Mouse (Mus musculus) granulocyte monocyte progenitor cell, adult 5-6 weeks (primary cell): ENCODE results near the gene Nsrp1. TPM values are rescaled to one million over a fixed set of nuclear protein-coding genes. Genes with fewer than 3 reads are reported as not detected.

ENCODE experiments used
- ATAC-seq: replicated peaks from 2 replicates; pipeline ENCODE4 v1.8.0; 2016; ENCODE audit warnings: mild to moderate bottlenecking, moderate TSS enrichment, inconsistent platforms; ENCODE audit not compliant: poor library complexity, severe bottlenecking
- total RNA-seq, 2 experiments: library from RNA; stranded (forward) in 1 of 2; stranded (reverse) in 1 of 2; fragments of 200-712, 200-1000 nt in 1 of 2; fragments of >200 nt in 1 of 2; fragmentation: Nextera tagmentation in 1 of 2; gene quantifications; 2 replicates each; pipeline ENCODE4 v1.2.3; 2014 to 2017

The Nsrp1 gene
- total RNA-seq, 2 experiments from 2014 or later, result 18.2 to 22.8 TPM

DNA sequence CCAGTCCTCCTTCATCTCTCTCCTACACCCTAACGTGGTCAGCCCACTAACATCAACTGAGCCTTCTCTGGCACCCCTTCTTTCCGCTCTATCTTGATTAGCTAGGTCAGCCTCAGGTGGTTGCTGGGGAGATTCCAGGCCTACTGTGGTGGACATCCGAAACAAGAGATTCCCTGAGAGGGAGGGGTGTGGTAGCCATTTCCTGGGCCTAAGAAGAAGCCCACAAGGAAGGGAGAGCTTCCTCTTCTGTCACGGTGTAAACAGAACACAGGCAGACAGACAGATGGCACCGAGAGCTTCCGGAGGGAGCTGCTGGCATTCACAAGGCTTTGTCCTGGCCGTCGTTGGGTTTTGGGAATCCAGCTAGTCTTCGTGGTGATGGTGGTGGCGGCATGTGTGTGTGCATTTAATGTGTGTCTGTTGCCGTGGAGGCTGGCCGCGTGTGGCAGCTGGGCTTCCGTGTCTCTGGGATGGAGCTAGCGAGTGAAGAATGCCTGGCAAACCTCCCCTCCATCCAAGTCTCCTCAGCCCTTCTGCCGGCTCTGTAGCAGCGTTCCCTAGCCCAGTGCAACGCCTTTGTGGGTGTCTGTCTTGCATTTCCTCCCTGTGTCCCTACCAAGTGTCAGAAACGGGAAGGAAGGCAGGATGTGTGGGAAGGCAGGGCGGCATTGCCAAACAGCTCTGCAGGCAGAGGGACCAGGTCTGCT is 82.1 kb downstream of the Nsrp1 start:
- peak; percentile 70 for ATAC-seq

Other genes starting within 250 kb of the Nsrp1 start
- gene Cpd, start 231.4 kb downstream of the Nsrp1 start, total RNA-seq (2014; fragmentation: Nextera tagmentation), result 13.1 and 13.5 TPM in 2 replicates
- 21.1 and 22.2 TPM in 2 replicates for gene Cpd, start 231.4 kb downstream of the Nsrp1 start, total RNA-seq (2017)
- gene Tmigd1, start 176.3 kb downstream of the Nsrp1 start, total RNA-seq (2014; fragmentation: Nextera tagmentation), result not detected in 2 replicates
- gene Tmigd1, start 176.3 kb downstream of the Nsrp1 start, total RNA-seq (2017), result not detected in 2 replicates
- 83.3 and 85.8 TPM in 2 replicates for gene Blmh, start 153.6 kb downstream of the Nsrp1 start, total RNA-seq (2014; fragmentation: Nextera tagmentation)
- gene Blmh, start 153.6 kb downstream of the Nsrp1 start, total RNA-seq (2017), result 226 and 238 TPM in 2 replicates
- gene Slc6a4, start 79.8 kb downstream of the Nsrp1 start, total RNA-seq (2014; fragmentation: Nextera tagmentation), result not detected in 2 replicates
- gene Slc6a4, start 79.8 kb downstream of the Nsrp1 start, total RNA-seq (2017), result not detected in 2 replicates
- gene Efcab5, start 110.5 kb upstream of the Nsrp1 start, total RNA-seq (2014; fragmentation: Nextera tagmentation), result 0.77 TPM in 1 of 2 replicates, not detected in the other
- 0.47 and 0.57 TPM in 2 replicates for gene Efcab5, start 110.5 kb upstream of the Nsrp1 start, total RNA-seq (2017)
- 26.6 and 28.7 TPM in 2 replicates for gene Ssh2, start 137.9 kb upstream of the Nsrp1 start, total RNA-seq (2014; fragmentation: Nextera tagmentation)
- gene Ssh2, start 137.9 kb upstream of the Nsrp1 start, total RNA-seq (2017), result 14.4 and 14.7 TPM in 2 replicates